Mouse (Mus musculus) erythroblast, embryonic 14.5 days (primary cell): ENCODE results near the gene Slc9a8.

Experiments
- GATA1 ChIP-seq: IDR thresholded peaks from 2 replicates; pipeline ENCODE4 v1.6.1; 2012; ENCODE audit warnings: low read length, inconsistent platforms, mixed read lengths
- TAL1 ChIP-seq: IDR thresholded peaks from 3 replicates; pipeline ENCODE4 v1.6.1; 2012; ENCODE audit warnings: low read length, inconsistent platforms, mixed read lengths

DNA sequence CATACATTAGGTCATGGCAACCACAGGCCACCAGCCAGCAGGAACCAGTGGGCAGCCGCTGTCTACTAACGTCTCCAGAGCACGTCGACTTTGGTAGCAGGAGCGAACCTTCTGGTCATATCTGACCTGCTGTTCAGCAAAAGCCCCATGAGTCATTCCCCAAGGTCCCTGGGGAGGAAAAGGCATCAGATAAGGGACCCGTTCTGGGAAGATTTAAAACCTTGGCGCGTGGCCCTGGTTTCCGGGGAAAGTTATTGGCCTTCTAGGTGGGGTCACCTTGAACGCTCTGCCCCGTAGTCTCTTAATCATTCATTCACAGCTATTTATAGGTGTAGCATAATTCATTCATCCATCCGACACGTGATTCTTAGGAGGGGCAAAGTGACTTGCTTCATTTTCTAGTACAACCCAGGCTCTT is 37.8 kb upstream of the Slc9a8 start:
- TF ChIP-seq GATA1 (no peak), TAL1 (no peak)
